Mouse (Mus musculus): ENCODE measurements around the gene Madd.

Gene Madd

GRCm38 (mm10) chr2:91088987-91089386, 94.7 kb downstream of the Madd start:
- DNase-seq, result no peak

GRCm38 (mm10) chr2:91087453-91087852, 96.2 kb downstream of the Madd start:
- DNase-seq, result peak in 1 of 2 experiments; percentile 28
